Mouse (Mus musculus): ENCODE measurements around the gene Slc25a43.
"Not testable (repeated sequence)": the region's sequence is repeated elsewhere in the genome, so short reads cannot be mapped to it uniquely, and the experiment has no call there.

Gene Slc25a43

DNA sequence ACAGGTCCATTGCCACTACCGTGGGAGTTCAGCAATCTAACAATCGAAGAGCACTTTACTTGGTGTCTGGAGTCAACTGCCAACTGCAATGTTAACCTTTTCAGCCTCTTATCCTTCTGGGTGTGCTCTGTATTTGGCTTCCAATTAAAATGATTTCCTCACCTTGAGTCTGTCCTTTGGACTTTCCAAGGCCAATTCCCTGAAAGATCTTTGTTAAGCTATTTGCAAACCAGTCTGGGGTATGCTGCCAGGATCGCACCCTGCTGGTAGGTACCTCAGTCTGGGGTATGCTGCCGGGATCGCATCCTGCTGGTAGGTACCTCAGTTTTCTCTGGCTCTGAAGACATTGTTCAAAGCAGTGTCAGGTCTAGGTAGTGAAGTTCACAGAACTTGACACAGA lies 51.1 kb downstream of the Slc25a43 start:
- no peak for DNase-seq

DNA sequence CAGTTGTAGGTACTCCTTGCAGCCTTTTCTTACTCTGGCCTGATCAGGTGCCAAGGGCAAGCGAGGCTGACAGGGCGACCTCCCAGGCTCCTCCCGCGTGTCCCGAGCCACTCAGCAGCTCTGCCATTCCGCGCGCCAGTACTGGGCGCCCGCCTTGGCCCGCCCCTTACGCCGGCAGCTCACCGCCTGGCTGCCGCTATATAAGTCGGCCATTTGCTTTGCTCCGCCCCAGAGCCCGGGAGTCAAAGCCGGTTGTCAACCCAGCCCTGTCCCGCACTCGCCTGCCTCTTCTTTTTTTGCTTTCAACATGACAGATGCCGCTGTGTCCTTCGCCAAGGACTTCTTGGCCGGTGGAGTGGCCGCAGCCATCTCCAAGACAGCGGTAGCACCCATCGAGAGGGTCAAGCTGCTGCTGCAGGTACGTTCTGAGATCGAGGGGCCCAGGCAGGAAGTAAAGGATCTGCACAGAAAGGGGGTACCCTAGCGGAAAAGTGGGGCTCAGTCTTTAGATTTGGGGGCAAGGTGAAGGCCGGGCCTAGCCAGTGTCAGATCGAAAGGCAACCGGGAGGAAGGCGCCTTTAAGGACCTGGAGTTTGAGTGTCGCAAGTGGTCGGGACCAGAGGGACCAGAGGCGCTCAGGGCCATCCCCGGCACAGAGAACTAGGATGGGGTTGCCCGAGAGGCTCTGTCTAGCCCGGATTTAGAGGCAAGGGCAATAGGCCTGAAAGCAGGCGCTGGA lies 52.1 kb downstream of the Slc25a43 start, which contains the start of gene Slc25a5:
Gene Slc25a5, plus strand, starts transcription at position 228 of the 739 bp plus-strand sequence.
- DNase-seq: peak; percentile 88

DNA sequence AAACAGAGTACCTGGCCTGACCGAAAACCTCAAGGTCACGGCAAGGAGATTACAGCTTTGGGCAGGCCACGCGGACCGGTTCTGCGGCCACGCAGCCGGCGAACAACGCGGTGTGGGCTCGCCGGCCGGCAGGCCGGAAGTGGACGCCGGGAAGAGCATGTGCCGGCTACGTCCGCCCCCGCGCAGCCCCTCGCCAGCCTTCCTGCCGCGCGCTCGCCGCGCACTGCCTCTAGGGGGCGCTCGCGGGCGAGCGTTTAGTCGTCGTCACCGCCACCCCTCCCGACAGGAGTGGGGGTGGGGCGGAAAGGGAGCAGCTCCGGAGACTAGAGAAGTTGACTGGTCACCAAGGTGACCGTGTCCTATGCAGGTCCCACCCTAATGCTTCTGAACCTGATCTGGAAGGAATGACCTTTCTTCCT lies 52.7 kb downstream of the Slc25a43 start:
- DNase-seq: peak; percentile 82

DNA sequence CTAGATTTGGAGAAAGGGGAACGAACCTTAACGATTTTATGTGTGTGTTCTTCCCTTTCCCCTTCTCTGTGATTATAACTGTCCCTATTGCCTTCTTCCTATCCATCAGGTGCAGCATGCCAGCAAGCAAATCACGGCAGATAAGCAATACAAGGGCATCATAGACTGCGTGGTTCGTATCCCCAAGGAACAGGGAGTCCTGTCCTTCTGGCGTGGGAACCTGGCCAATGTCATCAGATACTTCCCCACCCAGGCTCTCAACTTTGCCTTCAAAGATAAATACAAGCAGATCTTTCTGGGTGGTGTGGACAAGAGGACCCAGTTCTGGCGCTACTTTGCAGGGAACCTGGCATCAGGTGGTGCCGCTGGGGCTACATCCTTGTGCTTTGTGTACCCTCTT lies 53.3 kb downstream of the Slc25a43 start:
- not testable (repeated sequence) for DNase-seq

DNA sequence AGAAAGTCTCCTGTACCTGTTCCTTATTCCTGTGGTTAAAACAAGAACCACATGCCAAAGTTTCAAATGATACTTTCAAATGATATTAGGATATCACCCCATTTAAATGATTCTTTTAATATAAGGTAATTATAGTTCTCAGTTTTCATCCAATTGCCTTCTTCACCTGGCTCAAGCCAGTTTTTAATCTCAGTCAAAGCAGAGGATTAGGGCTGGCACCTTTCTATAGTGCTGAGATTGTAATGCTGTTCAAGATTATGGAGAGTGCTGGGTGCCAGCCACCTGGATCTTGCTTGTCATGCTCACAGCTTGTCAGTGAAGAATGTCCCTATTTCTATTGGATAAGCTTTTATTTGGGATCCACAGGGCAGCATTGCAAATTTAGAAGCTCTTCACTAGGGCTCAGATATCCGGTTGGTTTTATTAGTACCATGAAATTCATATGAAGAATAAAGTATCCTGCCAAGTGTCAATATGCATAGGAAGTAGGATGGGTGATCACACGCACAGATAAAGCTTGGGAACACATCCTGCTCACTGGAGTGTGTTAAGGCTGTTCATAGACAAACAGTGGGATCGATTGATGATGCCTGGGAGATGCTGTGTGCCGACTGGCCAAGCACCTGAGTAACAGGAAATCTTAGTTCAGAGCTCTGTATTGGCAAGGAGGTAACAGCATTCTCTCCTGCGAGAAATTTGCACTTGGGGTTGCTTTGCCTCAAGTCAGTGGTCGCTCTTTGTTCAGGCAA lies 55.8 kb downstream of the Slc25a43 start:
- no peak for DNase-seq

DNA sequence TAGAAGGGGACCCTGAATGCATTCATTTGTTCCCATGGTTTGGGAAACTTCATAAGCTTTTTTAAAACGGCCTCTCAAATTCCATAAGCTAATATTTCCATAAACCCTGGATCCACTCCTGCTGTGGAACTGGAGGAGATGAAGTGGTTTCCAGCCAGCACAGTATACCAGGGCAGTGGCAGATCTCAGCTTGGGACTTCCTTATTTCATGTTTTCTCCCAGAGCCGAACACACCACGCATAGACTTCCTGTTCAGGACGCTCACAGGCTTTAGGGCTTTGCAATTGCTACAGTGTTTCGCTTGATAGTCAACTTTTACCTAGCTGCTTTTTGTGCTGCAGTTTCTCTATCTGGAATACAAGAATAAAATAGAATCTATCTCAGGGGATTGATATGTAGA lies 59.7 kb downstream of the Slc25a43 start:
- no peak for DNase-seq

DNA sequence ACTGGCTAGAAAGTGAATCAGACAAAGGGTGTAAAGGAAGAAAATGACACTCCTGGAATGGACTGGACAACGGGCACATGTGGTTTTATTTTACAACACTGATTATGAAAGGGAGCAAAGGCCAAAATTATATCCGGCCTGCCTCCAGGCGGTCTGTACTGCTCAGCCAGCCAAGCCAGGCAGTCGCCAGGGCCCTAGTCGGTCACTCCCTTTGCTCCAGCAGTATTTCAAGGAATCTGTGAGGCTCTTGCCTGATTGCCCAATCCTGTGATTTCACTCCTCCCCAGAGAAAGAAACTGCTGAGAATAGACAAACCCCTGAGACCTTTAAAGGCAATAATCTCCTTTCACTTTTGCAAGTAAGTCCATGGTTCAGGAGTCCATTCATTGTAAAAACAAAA lies 60.7 kb downstream of the Slc25a43 start:
- DNase-seq: no peak

DNA sequence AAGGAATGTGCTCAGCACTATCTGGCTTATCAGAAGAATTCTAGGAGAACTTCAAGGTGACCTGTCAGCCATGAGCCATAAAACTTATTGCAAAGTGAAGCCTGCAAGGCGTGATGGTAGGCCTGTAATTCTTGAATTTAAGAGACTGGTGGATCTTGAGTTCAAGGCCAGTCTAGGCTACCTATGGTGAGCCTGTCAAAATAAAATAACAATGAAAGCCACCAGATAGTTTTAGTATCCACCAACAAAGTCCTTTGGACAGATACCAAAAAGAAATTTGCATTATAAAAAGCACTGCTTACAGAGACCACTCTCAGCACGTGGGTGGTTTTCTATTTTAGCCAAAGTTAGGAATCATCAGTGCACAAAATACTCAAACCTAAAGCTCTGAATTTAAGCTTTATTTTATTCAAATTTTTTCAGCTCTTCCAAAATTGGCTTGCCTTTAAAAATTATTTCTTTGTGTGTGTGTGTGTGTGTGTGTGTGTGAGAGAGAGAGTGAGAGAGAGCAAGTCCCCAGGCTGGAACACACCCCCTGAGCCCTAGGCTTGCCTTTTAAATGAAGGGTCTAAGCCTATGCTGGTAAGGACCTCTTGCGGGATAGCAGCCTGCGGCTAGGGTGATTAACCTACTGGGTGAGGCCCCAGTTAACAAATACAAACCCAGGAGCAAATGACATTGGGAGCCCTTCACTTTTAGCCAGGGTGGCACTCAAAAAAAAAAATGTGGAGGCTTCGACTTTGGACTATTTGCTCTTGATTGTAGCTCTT lies 62.2 kb downstream of the Slc25a43 start:
- DNase-seq: no peak

DNA sequence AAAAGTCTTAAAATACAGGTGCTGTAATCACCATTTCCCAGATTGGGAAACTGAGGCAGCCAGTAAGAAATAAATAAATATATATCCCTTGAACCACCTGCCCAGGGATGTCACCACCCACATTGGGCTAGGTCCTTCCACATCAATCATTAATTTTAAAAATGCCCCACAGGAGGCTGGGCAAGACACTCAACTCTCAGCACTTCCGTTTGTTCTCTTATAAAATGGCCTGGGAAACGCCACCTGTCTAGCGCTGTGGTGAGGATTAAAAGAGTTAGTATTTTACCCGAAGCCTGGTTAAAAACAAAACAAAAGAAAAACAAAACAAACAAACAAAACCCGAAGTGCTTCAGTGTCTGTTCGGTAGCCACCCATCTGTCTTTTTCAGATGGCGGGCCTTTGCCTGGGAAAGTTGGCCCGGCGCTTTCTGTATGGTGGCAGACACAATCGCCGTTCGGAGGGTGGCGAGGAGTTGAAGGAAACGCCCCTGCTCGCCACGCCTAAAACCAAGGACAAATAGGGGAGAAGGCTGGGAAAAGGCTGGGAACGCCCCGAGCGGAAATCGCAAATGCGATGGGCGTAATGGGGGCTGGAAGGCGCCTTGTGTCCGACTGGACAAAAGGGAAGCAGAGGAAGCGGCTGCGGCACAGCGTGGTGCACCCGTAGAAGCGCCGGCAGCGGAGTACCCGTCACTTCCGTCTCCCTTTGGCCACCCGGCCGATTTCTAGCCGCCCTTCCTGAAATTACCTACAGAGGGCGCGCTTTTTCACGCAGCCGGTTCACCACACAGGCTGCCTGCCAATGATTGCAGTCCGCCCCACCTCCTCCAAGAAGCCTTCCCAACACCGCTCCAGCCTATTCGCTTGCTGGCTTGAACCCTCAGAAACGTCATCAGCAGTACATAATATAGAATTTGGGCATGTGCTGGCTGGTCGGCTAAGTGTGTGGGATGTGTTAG lies 64.2 kb downstream of the Slc25a43 start:
- DNase-seq: peak; percentile 86

DNA sequence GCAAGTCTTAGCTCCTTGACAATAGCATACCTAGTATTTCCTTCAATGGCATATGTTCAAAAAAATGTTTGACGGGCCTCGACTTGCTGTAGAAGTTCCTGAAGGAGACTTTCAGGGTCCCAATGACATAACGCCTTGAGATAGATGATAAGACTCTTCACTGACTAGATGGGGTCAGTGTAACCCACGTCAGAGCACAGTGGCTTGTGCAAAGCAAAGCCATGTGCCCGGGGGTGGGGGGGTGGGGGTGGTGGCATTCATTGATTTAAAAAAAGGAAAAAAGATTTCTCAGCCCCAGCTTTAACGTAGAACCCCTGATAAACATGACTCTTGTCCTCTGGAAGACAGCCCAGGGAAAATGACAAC lies 64.8 kb downstream of the Slc25a43 start:
- no peak for DNase-seq

DNA sequence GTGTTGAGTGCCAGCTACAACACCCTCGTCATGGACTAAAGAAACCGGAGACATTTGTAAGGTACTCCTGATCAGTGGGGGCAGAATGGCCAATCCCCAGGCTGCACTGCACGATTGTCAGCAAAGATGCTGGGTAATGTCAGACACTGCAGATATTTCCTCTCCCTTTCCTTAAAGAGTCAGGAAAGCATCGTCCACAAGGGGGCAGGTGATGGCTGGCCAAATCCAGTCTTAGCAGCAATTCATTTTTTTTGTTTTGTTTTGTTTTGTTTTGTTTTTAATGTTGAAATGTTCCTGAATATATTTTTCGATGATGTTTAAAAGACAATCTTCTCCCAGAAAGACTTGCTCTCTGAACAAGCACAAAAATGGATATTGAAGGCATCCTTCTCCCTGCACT lies 67.9 kb downstream of the Slc25a43 start:
- DNase-seq: no peak

DNA sequence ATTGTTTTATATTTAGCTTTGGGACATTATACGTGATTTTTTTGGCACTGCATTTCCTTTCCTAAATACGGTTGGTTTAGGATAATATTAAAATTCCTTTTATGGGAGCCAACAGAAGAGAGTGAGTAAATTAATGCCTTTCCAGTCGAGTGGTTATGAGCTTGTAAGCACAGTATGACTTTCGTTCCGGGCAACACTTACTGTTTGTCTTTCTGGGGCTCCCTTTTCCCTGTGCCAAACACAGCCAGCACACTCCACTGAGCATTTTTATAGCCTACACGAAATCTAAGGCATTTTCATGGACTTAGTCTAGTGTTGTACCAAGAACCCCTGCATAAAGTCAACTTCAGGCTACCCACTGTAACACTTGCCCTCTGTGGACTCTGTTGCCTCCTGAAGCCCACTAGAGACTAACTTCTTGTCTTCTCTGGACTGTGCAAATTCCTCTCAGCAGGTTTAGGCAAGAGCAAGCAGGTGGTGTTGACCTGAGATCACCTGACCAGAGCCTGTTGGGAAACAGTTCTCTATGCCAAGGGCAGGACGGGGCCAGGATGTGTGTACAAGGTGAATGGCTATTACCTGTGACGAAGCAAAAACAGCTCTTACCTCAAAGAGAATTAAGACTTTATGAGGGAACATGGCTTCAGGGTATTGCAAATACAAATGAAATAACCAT lies 70.8 kb downstream of the Slc25a43 start:
- DNase-seq: no peak

DNA sequence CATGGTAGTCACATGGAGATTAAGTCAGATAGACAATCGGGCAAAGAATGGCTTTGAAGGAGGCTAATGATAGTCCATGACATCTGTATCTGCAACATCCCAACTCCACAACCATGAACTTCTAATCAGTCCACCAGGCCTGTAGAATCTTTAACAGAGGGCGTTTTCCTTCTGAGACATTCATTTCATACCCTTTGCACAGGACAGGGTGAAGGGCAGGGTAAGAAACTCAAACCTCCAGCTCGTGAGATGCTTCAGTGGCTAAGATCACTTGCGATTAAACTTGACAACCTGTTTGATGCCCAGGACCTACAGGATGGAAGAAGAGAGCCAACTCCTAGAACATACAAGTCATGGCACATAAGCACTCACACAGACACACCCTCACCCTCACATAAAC lies 71.6 kb downstream of the Slc25a43 start:
- DNase-seq: no peak

DNA sequence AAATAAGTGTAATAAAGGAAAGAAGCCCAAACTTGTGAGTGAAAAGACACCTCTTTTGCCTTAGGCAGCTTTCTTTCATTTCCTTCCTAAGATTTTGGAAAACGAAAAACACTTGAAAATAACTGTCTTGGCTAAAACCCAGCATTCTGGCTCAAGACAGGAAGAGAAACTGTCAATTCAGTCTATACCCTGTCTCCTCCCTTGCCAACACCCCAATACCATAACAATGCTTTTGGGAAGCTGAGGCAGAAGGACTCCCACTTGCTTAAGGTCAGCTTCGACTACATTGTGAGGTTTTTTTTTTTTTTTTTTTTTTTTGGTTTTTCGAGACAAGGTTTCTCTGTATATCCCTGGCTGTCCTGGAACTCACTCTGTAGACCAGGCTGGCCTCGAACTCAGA lies 72.0 kb downstream of the Slc25a43 start:
- no peak for DNase-seq

DNA sequence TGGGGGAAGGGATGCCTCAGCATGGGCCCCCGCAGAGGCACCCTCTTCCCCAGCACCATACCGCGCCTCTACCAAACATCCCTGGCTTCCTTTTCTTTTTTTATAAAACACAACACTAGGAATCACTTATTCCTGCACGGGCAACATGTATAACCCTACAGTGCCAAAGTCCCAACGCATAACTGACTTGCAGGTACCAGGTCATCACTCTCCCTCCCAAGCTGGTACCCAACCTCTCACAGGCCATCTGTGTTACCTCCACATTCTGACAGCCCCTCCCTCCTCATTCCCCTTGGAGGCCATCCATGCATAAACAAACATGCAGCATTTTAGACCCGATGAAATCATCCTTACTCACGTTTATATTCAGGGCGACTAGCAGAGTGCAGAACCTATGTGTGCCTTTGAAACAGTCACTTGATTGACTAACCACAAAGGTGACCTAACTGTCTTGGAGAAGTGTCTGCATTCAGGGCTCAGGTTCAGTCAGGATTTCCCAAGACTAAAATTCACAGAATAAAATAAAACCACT lies 73.0 kb downstream of the Slc25a43 start:
- DNase-seq: no peak

DNA sequence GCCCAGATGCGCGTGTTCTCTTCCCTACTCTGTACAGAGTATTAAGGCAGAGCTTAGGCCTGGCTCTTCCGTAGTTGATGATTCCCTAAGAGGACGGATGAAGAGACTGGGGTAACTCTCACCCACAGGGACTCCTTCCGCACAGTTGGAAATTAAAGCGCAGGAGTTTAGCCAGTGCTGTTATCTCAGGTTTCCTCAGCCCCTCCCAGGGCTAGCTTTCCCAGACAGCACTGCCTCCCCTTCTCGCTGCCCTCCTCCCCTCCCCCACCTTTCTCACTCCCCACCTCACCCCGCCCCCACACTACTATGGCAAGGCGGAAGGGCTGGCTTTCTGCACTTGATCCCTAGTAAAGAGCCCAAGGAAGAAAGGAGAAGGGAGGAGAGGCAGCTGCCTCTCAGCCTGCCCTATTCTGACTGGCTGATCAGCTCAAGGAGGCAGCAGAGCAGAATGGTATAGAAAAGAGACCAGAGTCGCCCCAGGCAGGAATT lies 73.5 kb downstream of the Slc25a43 start:
- no peak for DNase-seq

DNA sequence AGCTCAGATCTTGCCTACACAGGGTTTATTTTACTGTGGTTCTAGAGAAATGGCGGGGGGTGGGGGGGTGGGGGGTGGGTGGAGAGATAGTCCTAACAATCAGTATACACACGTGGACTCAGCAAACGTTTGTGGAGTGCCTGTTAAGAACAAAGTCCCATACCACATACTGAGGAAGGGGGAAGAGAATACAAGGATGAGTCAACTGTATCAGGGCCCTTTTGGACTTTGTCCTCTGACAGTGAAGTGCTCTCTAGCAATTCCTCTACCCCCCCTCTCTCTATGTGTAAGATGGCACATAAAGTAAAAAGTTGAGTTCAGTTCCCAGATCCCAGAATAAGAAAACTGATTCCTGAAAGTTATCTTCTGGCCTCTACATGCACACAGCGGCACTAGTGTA lies 76.1 kb downstream of the Slc25a43 start:
- no peak for DNase-seq

DNA sequence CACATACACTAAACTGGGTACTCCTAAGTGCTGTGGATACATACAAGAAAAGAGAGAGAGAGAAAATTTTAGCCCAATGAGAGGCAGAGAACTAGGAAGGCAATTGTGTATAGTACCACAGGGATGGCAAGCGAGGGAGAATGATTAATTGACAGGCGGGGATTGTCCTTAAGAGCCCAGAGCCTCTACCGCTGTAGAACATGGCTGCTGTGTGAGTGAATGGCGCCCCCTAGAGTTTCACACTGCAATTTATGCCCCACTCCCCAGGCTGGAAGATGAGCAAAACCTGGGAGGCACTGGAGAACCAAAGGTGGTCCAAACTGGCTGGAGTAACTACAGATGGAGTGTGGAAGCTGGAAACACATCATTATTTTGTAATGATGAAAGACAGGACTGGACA lies 76.7 kb downstream of the Slc25a43 start:
- no peak for DNase-seq

DNA sequence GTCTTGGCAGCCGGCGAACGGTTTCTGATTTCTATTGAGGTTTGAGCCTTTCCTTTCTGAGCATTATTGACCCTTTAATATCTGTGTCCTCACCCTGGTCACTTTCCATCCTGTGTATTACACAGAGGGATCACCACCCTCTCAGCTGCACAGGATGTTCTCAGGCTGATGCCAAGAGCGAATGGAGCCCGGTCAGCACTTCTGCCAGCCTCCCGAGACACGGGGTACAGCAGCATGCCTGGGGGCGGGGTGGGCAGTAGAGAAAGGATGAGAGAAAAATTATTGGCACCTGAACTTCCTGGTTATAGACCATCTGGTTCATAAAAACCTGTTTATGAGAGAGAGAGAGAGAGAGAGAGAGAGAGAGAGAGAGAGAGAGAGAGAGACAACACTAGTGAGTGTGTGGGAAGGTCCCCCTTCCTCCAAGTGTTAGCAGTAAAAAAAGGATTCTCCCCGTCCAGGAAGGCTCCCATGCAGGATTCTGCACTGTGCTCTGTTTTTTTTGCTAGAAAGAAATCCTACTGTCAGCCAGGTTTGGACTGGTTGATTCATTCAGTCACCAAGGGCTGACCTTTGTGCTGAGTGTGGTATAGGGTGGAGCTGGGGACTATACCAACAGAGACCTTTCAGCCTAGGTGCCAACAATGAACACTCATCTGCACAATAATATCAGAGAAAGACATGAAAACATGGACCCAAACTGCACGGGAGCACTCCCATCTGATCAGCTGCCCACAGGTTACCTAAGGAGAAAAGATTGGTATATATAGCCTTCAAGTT lies 80.7 kb downstream of the Slc25a43 start:
- no peak for DNase-seq

DNA sequence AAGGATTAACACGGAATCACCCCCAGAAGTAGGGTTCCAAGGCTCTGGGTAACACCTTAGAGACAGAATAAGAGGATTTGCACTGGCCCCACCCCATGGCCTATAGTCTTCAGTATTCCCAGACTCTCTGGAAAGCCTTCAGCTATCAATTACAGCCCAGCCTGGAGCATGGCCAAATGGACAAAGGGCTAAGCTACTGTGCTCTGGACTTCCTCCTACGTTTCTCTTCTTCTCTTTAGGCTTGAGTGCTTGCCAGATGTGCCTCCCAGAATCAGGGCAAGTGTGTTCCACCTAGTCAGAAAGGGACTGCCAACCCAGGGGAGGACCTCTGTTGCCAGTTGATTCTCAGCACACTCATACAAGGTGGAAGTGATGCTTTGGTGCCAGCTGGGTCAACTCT lies 81.6 kb downstream of the Slc25a43 start:
- no peak for DNase-seq

Measured in right cerebral cortex, adult 18-20 months (tissue).